Mouse (Mus musculus) left cerebral cortex, postnatal 10 days (tissue): ENCODE measurements around the gene Pofut1. TPM values are rescaled to one million over a fixed set of nuclear protein-coding genes. Genes with fewer than 3 reads are reported as not detected.
"Not testable (repeated sequence)": the region's sequence is repeated elsewhere in the genome, so short reads cannot be mapped to it uniquely, and the experiment has no call there.

Source experiments
- DNase-seq, 2 experiments: peaks; one replicate each; pipeline ENCODE4 v3.0.0; 2021 to 2022; ENCODE audit warnings: low spot score in 2 of 2, mixed read lengths in 1 of 2; ENCODE audit errors: extremely low spot score in 1 of 2
- intact Hi-C: fragments of 180-260 bp; cut with DNase I; formaldehyde crosslinking; loops from one replicate; pipeline ENCODE4 v1.15.1; 2025
- total RNA-seq, 2 experiments: library from RNA; stranded (reverse); gene quantifications; 2 replicates each; pipeline ENCODE4 v1.2.3; 2021

Gene Pofut1
- total RNA-seq, 2 experiments from 2014 or later: 17.5 to 20.5 TPM

- DNase-seq: no peak
- intact Hi-C loops: no loop called here
These were observed 35.1 kb downstream of the Pofut1 start for GRCm38 (mm10) chr2:153276440-153276839.

GRCm38 (mm10) chr2:153276846-153277245, 35.5 kb downstream of the Pofut1 start:
- DNase-seq, intact Hi-C loops: not testable (repeated sequence)

GRCm38 (mm10) chr2:153278357-153278756, 37.0 kb downstream of the Pofut1 start:
- intact Hi-C loops: no loop called here
- no peak for DNase-seq

GRCm38 (mm10) chr2:153283919-153284318, 42.6 kb downstream of the Pofut1 start:
- intact Hi-C loops: no loop called here
- no peak for DNase-seq

- intact Hi-C loops: no loop called here
- DNase-seq: no peak
These were observed 45.2 kb downstream of the Pofut1 start for GRCm38 (mm10) chr2:153286524-153286923.

- peak in 1 of 2 experiments; percentile 72 for DNase-seq
- intact Hi-C loops: no loop called here
These were observed 46.5 kb downstream of the Pofut1 start for GRCm38 (mm10) chr2:153287835-153288234.

- DNase-seq: peak; percentile 88 to 93
- intact Hi-C loops: no loop called here
These were observed 49.9 kb downstream of the Pofut1 start, which contains the start of gene Kif3b for GRCm38 (mm10) chr2:153290938-153291928. TSS of gene Kif3b (plus strand) at chr2:153291413.

GRCm38 (mm10) chr2:153292305-153292861, 51.0 kb downstream of the Pofut1 start:
- peak in 1 of 2 experiments; percentile 62 for DNase-seq
- intact Hi-C loops: no loop called here

GRCm38 (mm10) chr2:153295196-153295595, 53.9 kb downstream of the Pofut1 start:
- no peak for DNase-seq
- intact Hi-C loops: no loop called here

GRCm38 (mm10) chr2:153297771-153298170, 56.4 kb downstream of the Pofut1 start:
- no peak for DNase-seq
- intact Hi-C loops: no loop called here

- no peak for DNase-seq
- intact Hi-C loops: no loop called here
These were observed 57.1 kb downstream of the Pofut1 start for GRCm38 (mm10) chr2:153298460-153298859.

- DNase-seq: no peak
- intact Hi-C loops: no loop called here
These were observed 57.5 kb downstream of the Pofut1 start for GRCm38 (mm10) chr2:153298863-153299262.

- no peak for DNase-seq
- intact Hi-C loops: no loop called here
These were observed 59.8 kb downstream of the Pofut1 start for GRCm38 (mm10) chr2:153301123-153301522.

GRCm38 (mm10) chr2:153305240-153305639, 63.9 kb downstream of the Pofut1 start:
- intact Hi-C loops: no loop called here

GRCm38 (mm10) chr2:153308586-153308985, 67.3 kb downstream of the Pofut1 start:
- no peak for DNase-seq
- intact Hi-C loops: no loop called here

More at GRCm38 (mm10) chr2:153305240-153305639, 63.9 kb downstream of the Pofut1 start:
- DNase-seq: no peak

GRCm38 (mm10) chr2:153309106-153309505, 67.8 kb downstream of the Pofut1 start:
- intact Hi-C loops: no loop called here
- DNase-seq: no peak

GRCm38 (mm10) chr2:153310228-153310627, 68.9 kb downstream of the Pofut1 start:
- intact Hi-C loops: no loop called here
- DNase-seq: no peak

GRCm38 (mm10) chr2:153312884-153313283, 71.6 kb downstream of the Pofut1 start:
- intact Hi-C loops: no loop called here
- no peak for DNase-seq

- intact Hi-C loops: no loop called here
- DNase-seq: no peak
These were observed 77.1 kb downstream of the Pofut1 start for GRCm38 (mm10) chr2:153318408-153318807.
